Mouse (Mus musculus): Measurements from ENCODE around the gene Peg3. TPM values are rescaled to one million over a fixed set of nuclear protein-coding genes. Genes with fewer than 3 reads are reported as not detected.

The Peg3 gene
- polyA plus RNA-seq, 1 experiment: 228 TPM

DNA sequence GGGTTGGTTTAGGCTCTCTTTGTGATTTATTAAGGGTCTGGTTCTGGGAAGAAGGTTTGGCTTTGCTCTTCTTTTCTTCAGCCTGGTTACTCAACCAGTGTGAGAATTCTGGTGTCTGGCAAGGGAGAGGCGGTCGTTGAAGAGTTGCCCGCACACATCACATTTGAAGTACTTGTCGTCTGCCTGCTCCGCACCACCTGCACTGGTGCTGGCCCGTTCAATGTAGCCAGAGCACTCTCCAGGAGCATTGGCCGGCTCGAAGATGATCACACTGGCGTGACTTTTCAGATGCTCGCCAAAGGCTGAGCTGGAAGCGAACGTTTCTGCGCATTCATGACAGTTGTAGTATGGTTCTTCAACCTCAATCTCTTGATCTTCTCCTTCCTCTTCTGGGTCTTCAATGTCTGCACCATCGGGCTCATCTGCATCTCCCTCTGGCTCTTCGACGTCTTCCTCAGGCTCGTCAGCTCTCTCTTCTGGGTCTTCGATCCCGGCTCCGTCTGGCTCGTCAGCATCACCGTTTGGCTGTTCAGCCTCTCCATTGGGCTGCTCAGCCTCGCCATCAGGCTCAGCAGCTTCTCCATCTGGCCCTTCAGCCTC lies 22.7 kb downstream of the Peg3 start:
- no peak overlapping the region for H3K27ac ChIP-seq (ENCODE audit: insufficient read depth, low read length)
- no peaks in the 10 kb centered on the region for H3K27me3 ChIP-seq (ENCODE audit: control insufficient read depth, insufficient read depth, low read length, poor library complexity, severe bottlenecking)
- H3K4me3 ChIP-seq (ENCODE audit: low read depth, low read length): no peak overlapping the region
- TF ChIP-seq POLR2A (IDR thresholded peaks at IDR 0.05; ENCODE audit: insufficient read depth, low read length) (no peak), CTCF (IDR thresholded peaks at IDR 0.05; ENCODE audit: low read depth, low read length) (no peak), EP300 (IDR thresholded peaks at IDR 0.05; ENCODE audit: insufficient read depth, low read depth, low read length) (no peak)
- H3K4me1 ChIP-seq (ENCODE audit: control insufficient read depth, insufficient read depth, low read length): no peaks in the 10 kb centered on the region
- peaks cover 34% of the 10 kb centered on the region for H3K36me3 ChIP-seq (ENCODE audit: control insufficient read depth, insufficient read depth, low read length, poor library complexity, severe bottlenecking)
- 0 out of 2 replicates have a peak, but pooled peaks cover 3% of the 10 kb centered on the region for H3K9me3 ChIP-seq (replicated peaks; ENCODE audit: control insufficient read depth, insufficient read depth, low read length, poor library complexity, severe bottlenecking)
- H3K9ac ChIP-seq (ENCODE audit: low read depth, poor library complexity, severe bottlenecking): no peak overlapping the region

DNA sequence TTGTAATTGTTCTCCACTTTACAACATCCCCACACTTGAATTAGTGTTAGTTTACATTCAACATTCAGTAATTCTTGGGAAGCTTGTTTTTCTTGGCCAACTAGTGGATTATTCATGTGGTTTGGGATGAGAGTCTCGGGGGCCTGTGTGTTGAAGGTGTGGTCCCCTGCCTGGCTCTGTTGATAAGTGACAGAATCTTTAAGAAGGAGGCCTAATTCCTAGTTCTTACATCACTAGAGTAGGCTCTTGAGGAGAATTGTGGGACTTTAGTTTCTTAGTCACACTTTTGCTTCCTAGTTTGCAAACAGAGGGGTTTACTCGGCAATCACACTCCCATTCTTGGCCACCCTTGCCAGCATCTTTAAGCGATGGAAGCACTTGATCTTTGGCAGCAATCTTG lies 31.0 kb downstream of the Peg3 start:
- Histone ChIP-seq H3K4me3 (ENCODE audit: low read depth, low read length) (no peak overlapping the region), H3K4me1 (ENCODE audit: control insufficient read depth, insufficient read depth, low read length) (no peaks in the 10 kb centered on the region), H3K9ac (ENCODE audit: low read depth, poor library complexity, severe bottlenecking) (no peak overlapping the region), H3K27ac (ENCODE audit: insufficient read depth, low read length) (no peak overlapping the region), H3K36me3 (ENCODE audit: control insufficient read depth, insufficient read depth, low read length, poor library complexity, severe bottlenecking) (peaks cover 3% of the 10 kb centered on the region), H3K9me3 (replicated peaks; ENCODE audit: control insufficient read depth, insufficient read depth, low read length, poor library complexity, severe bottlenecking) (no peaks in the 10 kb centered on the region), H3K27me3 (ENCODE audit: control insufficient read depth, insufficient read depth, low read length, poor library complexity, severe bottlenecking) (no peaks in the 10 kb centered on the region)
- no peak for TF ChIP-seq EP300 (IDR thresholded peaks at IDR 0.05; ENCODE audit: insufficient read depth, low read depth, low read length)
- no peak for TF ChIP-seq CTCF (IDR thresholded peaks at IDR 0.05; ENCODE audit: low read depth, low read length)
- TF ChIP-seq POLR2A (IDR thresholded peaks at IDR 0.05; ENCODE audit: insufficient read depth, low read length): no peak

DNA sequence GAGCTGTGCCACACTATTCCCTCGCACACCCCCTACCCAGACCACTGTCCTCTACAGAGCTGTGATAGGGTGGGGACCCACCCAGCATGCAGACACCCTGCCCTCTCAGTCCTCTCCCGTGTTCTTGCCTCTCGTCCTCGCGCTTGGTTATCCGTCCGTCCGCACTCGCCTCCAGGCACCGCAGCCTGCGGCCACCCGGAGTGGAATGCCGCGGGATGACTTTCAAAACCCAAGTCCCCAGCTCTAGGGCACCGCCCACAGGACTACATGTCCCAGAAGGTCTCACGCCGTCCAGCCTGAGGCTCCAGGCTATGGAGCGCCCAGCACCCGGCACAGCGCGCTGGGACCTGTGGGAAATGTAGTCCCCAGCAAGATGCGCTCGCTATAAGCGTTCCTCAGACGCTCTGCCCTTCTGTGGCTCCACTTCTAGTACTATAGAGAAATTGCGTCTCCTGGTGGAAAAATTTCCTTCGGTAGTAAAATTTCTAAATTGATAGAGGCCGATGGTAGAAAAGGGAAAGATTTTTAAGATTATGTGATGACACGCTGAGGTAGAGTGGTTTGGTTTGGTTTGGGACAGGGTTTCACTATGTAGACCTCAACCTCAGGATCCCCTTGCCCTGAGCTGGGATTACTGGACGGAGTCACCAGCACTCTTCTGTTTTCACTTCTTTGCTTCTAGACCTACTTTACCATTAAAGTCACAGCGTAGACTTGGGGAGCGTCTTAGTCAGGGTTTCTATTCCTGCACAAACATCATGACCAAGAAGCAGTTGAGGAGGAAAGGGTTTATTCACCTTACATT lies 33.8 kb downstream of the Peg3 start, which contains the start of gene Zim1:
Zim1 (minus strand) TSS at position 210 of the 805 bp plus-strand sequence.
- Histone ChIP-seq H3K4me3 (ENCODE audit: low read depth, low read length) (peak within 1 kb of the TSS; percentile 68), H3K27ac (ENCODE audit: insufficient read depth, low read length) (no peak within 1 kb of the TSS), H3K27me3 (ENCODE audit: control insufficient read depth, insufficient read depth, low read length, poor library complexity, severe bottlenecking) (no peaks in the 10 kb centered on the region), H3K9me3 (replicated peaks; ENCODE audit: control insufficient read depth, insufficient read depth, low read length, poor library complexity, severe bottlenecking) (no peaks in the 10 kb centered on the region), H3K36me3 (ENCODE audit: control insufficient read depth, insufficient read depth, low read length, poor library complexity, severe bottlenecking) (no peaks in the 10 kb centered on the region), H3K4me1 (ENCODE audit: control insufficient read depth, insufficient read depth, low read length) (peaks cover 2% of the 10 kb centered on the region), H3K9ac (ENCODE audit: low read depth, poor library complexity, severe bottlenecking) (no peak within 1 kb of the TSS)
- TF ChIP-seq POLR2A (IDR thresholded peaks at IDR 0.05; ENCODE audit: insufficient read depth, low read length) (no peak), CTCF (IDR thresholded peaks at IDR 0.05; ENCODE audit: low read depth, low read length) (no peak)

DNA sequence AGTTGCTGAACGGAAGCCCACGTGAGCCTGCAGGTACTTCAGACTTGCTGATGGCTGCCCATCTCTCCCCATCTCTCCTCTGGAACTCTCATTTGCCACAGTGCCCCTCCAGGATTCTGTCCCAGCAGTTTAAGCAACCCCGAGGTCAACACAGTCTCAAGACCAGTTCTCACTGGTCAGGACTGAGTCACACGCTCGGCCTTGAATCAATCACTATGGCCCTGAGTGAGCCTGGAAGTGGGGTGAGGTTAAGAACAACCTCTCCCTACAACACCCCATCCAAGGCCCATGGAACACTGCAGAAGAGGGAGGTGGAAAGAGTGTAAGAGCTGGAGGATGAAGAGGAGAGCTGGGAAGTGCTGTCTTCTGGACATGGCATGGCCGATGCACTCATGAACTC lies 44.7 kb downstream of the Peg3 start:
- Histone ChIP-seq H3K36me3 (ENCODE audit: control insufficient read depth, insufficient read depth, low read length, poor library complexity, severe bottlenecking) (no peaks in the 10 kb centered on the region), H3K9ac (ENCODE audit: low read depth, poor library complexity, severe bottlenecking) (no peak overlapping the region), H3K27me3 (ENCODE audit: control insufficient read depth, insufficient read depth, low read length, poor library complexity, severe bottlenecking) (no peaks in the 10 kb centered on the region), H3K9me3 (replicated peaks; ENCODE audit: control insufficient read depth, insufficient read depth, low read length, poor library complexity, severe bottlenecking) (no peaks in the 10 kb centered on the region), H3K4me3 (ENCODE audit: low read depth, low read length) (no peak overlapping the region), H3K4me1 (ENCODE audit: control insufficient read depth, insufficient read depth, low read length) (no peaks in the 10 kb centered on the region), H3K27ac (ENCODE audit: insufficient read depth, low read length) (no peak overlapping the region)
- TF ChIP-seq CTCF (IDR thresholded peaks at IDR 0.05; ENCODE audit: low read depth, low read length): no peak
- no peak for TF ChIP-seq EP300 (IDR thresholded peaks at IDR 0.05; ENCODE audit: insufficient read depth, low read depth, low read length)
- TF ChIP-seq POLR2A (IDR thresholded peaks at IDR 0.05; ENCODE audit: insufficient read depth, low read length): no peak

DNA sequence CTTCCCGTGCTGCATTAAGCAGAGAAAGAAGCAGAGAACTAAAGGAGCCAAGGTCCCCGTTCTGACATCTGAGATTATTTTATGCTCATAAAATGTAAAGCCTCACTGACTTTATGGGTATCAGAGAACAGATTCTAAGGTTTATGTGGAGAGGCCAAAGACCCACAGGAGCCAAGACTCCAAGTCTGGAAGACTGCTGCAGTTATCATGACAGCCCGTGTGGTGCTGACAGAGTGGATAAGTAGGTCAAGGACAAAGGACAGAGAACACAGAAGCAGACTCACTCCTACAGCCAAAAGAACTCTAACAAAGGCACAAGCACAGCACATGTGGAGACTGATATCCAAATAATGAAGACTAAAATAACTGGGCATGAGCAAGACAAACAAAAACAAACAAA lies 63.5 kb downstream of the Peg3 start:
- TF ChIP-seq POLR2A (IDR thresholded peaks at IDR 0.05; ENCODE audit: insufficient read depth, low read length) (no peak), EP300 (IDR thresholded peaks at IDR 0.05; ENCODE audit: insufficient read depth, low read depth, low read length) (no peak)
- no peaks in the 10 kb centered on the region for H3K9me3 ChIP-seq (replicated peaks; ENCODE audit: control insufficient read depth, insufficient read depth, low read length, poor library complexity, severe bottlenecking)
- H3K9ac ChIP-seq (ENCODE audit: low read depth, poor library complexity, severe bottlenecking): no peak overlapping the region
- H3K4me1 ChIP-seq (ENCODE audit: control insufficient read depth, insufficient read depth, low read length): no peaks in the 10 kb centered on the region
- H3K27me3 ChIP-seq (ENCODE audit: control insufficient read depth, insufficient read depth, low read length, poor library complexity, severe bottlenecking): no peaks in the 10 kb centered on the region
- H3K27ac ChIP-seq (ENCODE audit: insufficient read depth, low read length): no peak overlapping the region
- H3K4me3 ChIP-seq (ENCODE audit: low read depth, low read length): no peak overlapping the region
- H3K36me3 ChIP-seq (ENCODE audit: control insufficient read depth, insufficient read depth, low read length, poor library complexity, severe bottlenecking): no peaks in the 10 kb centered on the region

DNA sequence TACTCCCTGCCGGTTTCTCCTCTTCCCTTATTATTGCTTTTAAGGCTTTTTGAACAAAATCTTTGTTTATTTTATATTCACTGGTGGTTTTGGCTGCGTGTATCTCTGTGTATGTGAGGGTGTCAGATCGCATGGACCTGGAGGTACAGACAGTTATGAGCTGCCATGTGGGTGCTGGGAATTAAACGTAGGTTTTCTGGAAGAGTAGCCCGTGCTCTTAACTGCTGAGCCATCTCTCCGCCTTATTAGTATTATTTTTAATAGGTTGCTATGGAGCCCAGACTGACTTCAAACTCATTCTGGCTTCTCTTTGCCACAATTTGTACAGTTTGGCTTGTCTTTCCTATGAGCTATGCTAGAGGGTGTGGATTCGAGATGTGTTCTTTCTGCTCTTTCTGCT lies 66.8 kb downstream of the Peg3 start:
- H3K27ac ChIP-seq (ENCODE audit: insufficient read depth, low read length): no peak overlapping the region
- no peak overlapping the region for H3K4me3 ChIP-seq (ENCODE audit: low read depth, low read length)
- H3K4me1 ChIP-seq (ENCODE audit: control insufficient read depth, insufficient read depth, low read length): no peaks in the 10 kb centered on the region
- H3K27me3 ChIP-seq (ENCODE audit: control insufficient read depth, insufficient read depth, low read length, poor library complexity, severe bottlenecking): no peaks in the 10 kb centered on the region
- TF ChIP-seq EP300 (IDR thresholded peaks at IDR 0.05; ENCODE audit: insufficient read depth, low read depth, low read length) (no peak), POLR2A (IDR thresholded peaks at IDR 0.05; ENCODE audit: insufficient read depth, low read length) (no peak), CTCF (IDR thresholded peaks at IDR 0.05; ENCODE audit: low read depth, low read length) (no peak)
- H3K9me3 ChIP-seq (replicated peaks; ENCODE audit: control insufficient read depth, insufficient read depth, low read length, poor library complexity, severe bottlenecking): no peaks in the 10 kb centered on the region
- H3K9ac ChIP-seq (ENCODE audit: low read depth, poor library complexity, severe bottlenecking): no peak overlapping the region
- H3K36me3 ChIP-seq (ENCODE audit: control insufficient read depth, insufficient read depth, low read length, poor library complexity, severe bottlenecking): no peaks in the 10 kb centered on the region

Data from ES-Bruce4 (cell line).